In the genomic region with DNA sequence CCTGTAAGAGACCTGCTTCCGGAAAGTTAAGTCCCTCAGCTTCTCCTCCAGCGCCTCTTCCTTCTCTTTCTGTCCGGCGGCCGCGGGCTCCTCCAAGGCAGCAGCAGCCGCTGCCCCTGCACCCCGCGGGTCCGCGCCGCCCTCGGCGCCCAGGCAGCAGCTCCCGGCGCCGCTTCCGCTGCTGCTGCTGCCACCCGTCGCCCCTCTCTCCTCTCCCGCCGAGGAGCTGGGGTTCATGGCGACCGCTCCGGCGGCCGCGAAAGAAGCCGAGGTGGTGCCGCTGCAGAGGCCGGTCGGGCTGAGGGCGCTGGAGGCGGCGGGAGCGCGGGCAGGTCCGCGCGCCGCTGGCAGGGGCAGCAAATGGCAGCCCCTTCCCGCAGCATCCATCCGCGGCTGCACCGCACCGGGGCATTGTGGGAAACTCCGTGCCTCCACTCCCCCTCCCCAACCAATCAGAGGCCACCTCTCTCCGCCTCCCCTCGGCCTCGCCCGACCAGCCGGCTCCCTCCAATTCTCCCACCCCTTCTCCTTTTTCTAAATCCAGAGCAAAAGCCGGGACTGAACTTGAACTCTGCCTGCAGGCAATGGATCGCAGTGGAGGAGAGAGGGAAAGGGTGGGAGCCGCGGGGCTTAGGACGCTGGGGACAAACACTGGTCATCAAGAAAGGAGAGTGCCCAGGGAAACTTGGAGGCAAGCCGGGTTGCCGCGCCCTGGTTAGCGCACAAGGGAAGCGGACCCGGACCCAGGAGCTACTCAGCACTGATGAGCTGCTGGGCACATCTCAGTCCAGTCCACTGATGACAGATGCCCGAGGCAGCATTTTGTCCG, we compare ENCODE assay signal across 8 mouse cellular contexts. TPM values are rescaled to one million over a fixed set of nuclear protein-coding genes. Genes with fewer than 3 reads are reported as not detected.
DNase-seq lines count a peak whose midpoint lies in the region; ATAC-seq and TF ChIP-seq lines count a peak whose summit lies in the region.

A gene (minus strand): TSS at position 623 of the 829 bp plus-strand sequence.

- TF ChIP-seq POLR2A in limb, embryonic 14.5 days (IDR thresholded peaks at IDR 0.05; ENCODE audit: borderline replicate concordance, extremely low read depth, insufficient read depth, insufficient read length) = no peak

- H3K9me3 ChIP-seq in kidney, embryonic 15.5 days (replicated peaks) = no peaks in the 10 kb centered on the region
- no peaks in the 10 kb centered on the region for H3K9me3 ChIP-seq in limb, embryonic 14.5 days (ENCODE audit: control insufficient read depth, low read length)
- no peaks in the 10 kb centered on the region for H3K9me3 ChIP-seq in neural tube, embryonic 15.5 days (replicated peaks)

- no peaks in the 10 kb centered on the region for H3K36me3 ChIP-seq in kidney, embryonic 15.5 days
- no peaks in the 10 kb centered on the region for H3K36me3 ChIP-seq in limb, embryonic 14.5 days (ENCODE audit: control insufficient read depth, insufficient read depth, low read length)
- H3K36me3 ChIP-seq in neural tube, embryonic 15.5 days = no peaks in the 10 kb centered on the region

- DNase-seq in ovary, postnatal 14 days (ENCODE audit: low spot score) = peak; percentile 5
- DNase-seq in ovary, adult 18-20 months (ENCODE audit: low spot score) = no peak
- DNase-seq in cerebellum, postnatal 14 days = peak; percentile 87 to 90
- peak; percentile 68 to 80 for DNase-seq in frontal cortex, postnatal 25 days (ENCODE audit: low spot score in 2 of 2)
- DNase-seq in limb, embryonic 14.5 days (ENCODE audit: low spot score) = peak; percentile 36
- DNase-seq in spleen, postnatal 14 days (ENCODE audit: low spot score in 2 of 2) = no peak

- peak within 1 kb of the TSS; percentile 28; the same call in 1 of the 2 replicates for H3K9ac ChIP-seq in kidney, embryonic 15.5 days
- peak within 1 kb of the TSS; percentile 53 for H3K9ac ChIP-seq in limb, embryonic 14.5 days (ENCODE audit: low read depth, low read length, severe bottlenecking)
- peak within 1 kb of the TSS; percentile 90 for H3K9ac ChIP-seq in neural tube, embryonic 15.5 days (replicated peaks)

- peaks cover 62% of the 10 kb centered on the region for H3K27me3 ChIP-seq in kidney, embryonic 15.5 days
- peaks cover 46% of the 10 kb centered on the region for H3K27me3 ChIP-seq in limb, embryonic 14.5 days (ENCODE audit: control insufficient read depth, insufficient read depth, low read length)
- H3K27me3 ChIP-seq in neural tube, embryonic 15.5 days (replicated peaks) = 0 out of 2 replicates have a peak, but pooled peaks cover 2% of the 10 kb centered on the region

- under 1% methylated on average over 43 of the region's 65 CpGs for WGBS in kidney, embryonic 15.5 days
- WGBS in limb, embryonic 14.5 days = 2% methylated on average over 18 of the region's 65 CpGs
- under 1% methylated on average over 55 of the region's 65 CpGs for WGBS in neural tube, embryonic 15.5 days

- peaks cover 18% of the 10 kb centered on the region for H3K4me1 ChIP-seq in kidney, embryonic 15.5 days
- H3K4me1 ChIP-seq in limb, embryonic 14.5 days (ENCODE audit: control insufficient read depth, insufficient read depth, low read length) = peaks cover 13% of the 10 kb centered on the region; the same call in 1 of the 2 replicates
- peaks cover 32% of the 10 kb centered on the region for H3K4me1 ChIP-seq in neural tube, embryonic 15.5 days

- peak within 1 kb of the TSS; percentile 58 for H3K4me3 ChIP-seq in kidney, embryonic 15.5 days (replicated peaks)
- peak within 1 kb of the TSS; percentile 54 for H3K4me3 ChIP-seq in limb, embryonic 14.5 days (replicated peaks; ENCODE audit: low read length)
- H3K4me3 ChIP-seq in neural tube, embryonic 15.5 days (replicated peaks) = peak within 1 kb of the TSS; percentile 83

- ATAC-seq in kidney, embryonic 15.5 days (replicated peaks; ENCODE audit: low FRiP score) = peak; percentile 40; the same call in 1 of the 2 replicates
- ATAC-seq in limb, embryonic 14.5 days (ENCODE audit: low FRiP score, low read depth) = peak; percentile 55
- peak; percentile 98 for ATAC-seq in neural tube, embryonic 15.5 days (ENCODE audit: low FRiP score)

- H3K27ac ChIP-seq in kidney, embryonic 15.5 days = no peak within 1 kb of the TSS
- H3K27ac ChIP-seq in limb, embryonic 14.5 days (replicated peaks; ENCODE audit: low read depth, low read length) = no peak within 1 kb of the TSS
- H3K27ac ChIP-seq in neural tube, embryonic 15.5 days (replicated peaks) = peak within 1 kb of the TSS; percentile 88

- peak within 1 kb of the TSS; percentile 99 for H3K4me2 ChIP-seq in kidney, embryonic 15.5 days
- peak within 1 kb of the TSS; percentile 96 for H3K4me2 ChIP-seq in limb, embryonic 14.5 days (replicated peaks; ENCODE audit: low read depth, low read length, severe bottlenecking)
- peak within 1 kb of the TSS; percentile 69 for H3K4me2 ChIP-seq in neural tube, embryonic 15.5 days

RNA-seq across cellular contexts. Expression of the gene that starts here (rescaled TPM):
- polyA plus RNA-seq in kidney, embryonic 15.5 days (2015; fragmentation: Nextera tagmentation; extraction: Ambion mirVana) = 0.39 and 0.55 TPM in 2 replicates
- 0.58 and 0.69 TPM in 2 replicates for polyA plus RNA-seq in limb, embryonic 14.5 days (2012; rRNA removed)
- 0.59 and 0.85 TPM in 2 replicates for polyA plus RNA-seq in limb, embryonic 14.5 days (2014; fragmentation: Nextera tagmentation; extraction: Ambion mirVana)
- polyA plus RNA-seq in neural tube, embryonic 15.5 days (2015; fragmentation: Nextera tagmentation; extraction: Ambion mirVana) = 6.5 and 7.1 TPM in 2 replicates

Comparison
In these comparisons a context has a peak if more than half of its experiments do, and no peak if none do; other contexts are left out.
1. DNase-seq: peak in ovary, postnatal 14 days (single experiment), cerebellum, postnatal 14 days (2 of 2) and frontal cortex, postnatal 25 days (2 of 2); none in ovary, adult 18-20 months (single experiment) and spleen, postnatal 14 days (0 of 2).
2. Peak in ATAC-seq, H3K4me3 ChIP-seq, H3K9ac ChIP-seq and H3K4me2 ChIP-seq in kidney, embryonic 15.5 days; RNA of the gene not detected or under 1 TPM.
3. Peak in DNase-seq, ATAC-seq, H3K4me3 ChIP-seq, H3K9ac ChIP-seq and H3K4me2 ChIP-seq in limb, embryonic 14.5 days; RNA of the gene not detected or under 1 TPM.
4. ATAC-seq: peak in every context shown above with its lines; median percentile 98 in neural tube, embryonic 15.5 days; 55 in limb, embryonic 14.5 days; 40 in kidney, embryonic 15.5 days.
5. H3K9ac ChIP-seq: peak in every context shown above with its lines; median percentile 90 in neural tube, embryonic 15.5 days; 53 in limb, embryonic 14.5 days; 28 in kidney, embryonic 15.5 days.
6. Peak in every context shown above with its lines, with median percentiles within 50 percentile points of each other: H3K4me2 ChIP-seq and H3K4me3 ChIP-seq.